Mouse (Mus musculus) ES-Bruce4 (cell line): Measurements from ENCODE around the gene Sub1.

Experiments
- CTCF ChIP-seq: IDR thresholded peaks from one replicate; pipeline ENCODE4 v1.8.1; 2011; ENCODE audit warnings: low read depth, low read length
- POLR2A ChIP-seq: IDR thresholded peaks from one replicate; pipeline ENCODE4 v1.8.1; 2011; ENCODE audit warnings: low read length; ENCODE audit not compliant: insufficient read depth

- no peak for TF ChIP-seq CTCF
- TF ChIP-seq POLR2A, result no peak
These were observed 12.1 kb upstream of the Sub1 start for GRCm38 (mm10) chr15:12008894-12009293.
